Mouse (Mus musculus) retina, postnatal 1 day (tissue): ENCODE data around the gene Tmem184a.

Experiments
- DNase-seq: peaks from one replicate; pipeline ENCODE4 v3.0.0-alpha.2; 2012

The Tmem184a gene

DNA sequence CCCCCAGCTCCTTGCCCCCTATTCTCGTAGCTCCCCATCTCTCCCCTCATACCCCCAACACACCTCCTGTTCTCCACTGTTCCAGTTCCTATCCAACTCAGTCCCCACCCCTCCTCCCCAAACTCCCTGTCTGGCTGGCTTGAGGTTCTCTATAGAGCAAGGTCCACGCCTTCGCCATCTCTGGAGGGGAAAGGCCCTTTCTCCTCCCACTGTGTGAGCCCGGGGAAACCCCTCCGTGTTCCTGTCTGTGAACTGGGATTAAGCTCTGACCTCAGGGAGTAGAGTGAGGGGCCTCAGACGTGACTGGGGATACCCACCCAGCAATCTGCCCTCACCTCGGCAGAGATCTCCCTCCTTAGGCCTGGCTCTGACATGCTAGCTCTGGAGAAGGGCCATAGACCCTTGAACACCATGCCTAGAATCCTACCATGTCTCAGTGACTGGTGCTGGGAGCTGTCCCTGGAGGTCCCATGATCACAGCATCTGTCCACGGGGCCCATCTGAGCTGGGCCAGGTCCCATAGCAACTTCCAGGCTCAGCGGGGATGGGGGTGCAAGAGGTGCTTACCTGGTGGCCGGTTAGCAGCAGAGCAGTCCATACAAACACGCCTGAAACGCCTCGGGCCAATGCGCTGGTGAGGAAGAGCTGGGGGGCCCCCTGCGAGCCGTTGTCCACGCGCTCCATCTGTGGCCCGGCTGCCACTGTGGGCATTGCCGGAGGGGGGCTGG lies 7.2 kb downstream of the Tmem184a start:
- no peak for DNase-seq

- DNase-seq = no peak
Observed at GRCm38 (mm10) chr5:139811677-139812397, 7.9 kb downstream of the Tmem184a start.

DNA sequence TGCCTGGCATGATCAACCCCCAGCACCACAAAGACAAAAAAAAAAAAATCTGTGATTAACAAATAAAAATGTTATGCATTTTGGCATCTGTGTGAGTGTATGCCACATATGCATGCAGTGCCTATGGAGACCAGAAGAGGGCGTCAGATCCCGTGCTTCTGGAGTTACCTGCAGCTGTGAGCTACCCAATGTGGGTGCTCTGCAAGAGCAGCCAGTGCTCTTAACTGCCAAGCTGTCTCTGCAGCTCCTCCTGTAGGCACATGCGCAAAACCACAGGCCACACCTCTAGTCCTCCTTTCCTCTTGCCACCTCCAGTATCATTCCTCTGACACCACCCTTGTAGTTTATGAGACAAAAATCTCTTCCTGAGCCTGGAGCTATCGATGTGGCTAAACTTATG lies 10.3 kb downstream of the Tmem184a start:
- DNase-seq = no peak

DNA sequence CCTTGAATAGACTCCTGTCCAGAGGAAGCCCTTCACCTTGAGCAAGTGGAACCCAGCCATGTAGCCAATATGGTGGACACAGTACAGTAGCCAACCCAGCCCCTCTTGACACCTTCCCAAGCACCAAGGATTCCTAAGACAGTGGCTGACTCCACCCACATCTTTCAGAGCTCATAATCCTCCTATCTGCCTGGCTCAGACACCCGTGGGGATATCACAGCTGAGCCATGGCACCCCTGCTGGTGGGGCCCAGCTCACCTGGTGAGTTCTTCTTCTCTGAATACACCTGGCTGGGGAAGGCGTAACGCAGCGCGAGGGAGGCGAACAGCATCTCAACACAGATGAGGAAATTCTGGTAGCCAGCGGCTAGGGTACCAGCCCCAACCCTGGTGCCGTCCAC lies 13.8 kb downstream of the Tmem184a start:
- no peak for DNase-seq

- no peak for DNase-seq
Observed at GRCm38 (mm10) chr5:139804573-139805111, 15.1 kb downstream of the Tmem184a start.

GRCm38 (mm10) chr5:139804107-139804551 lies 15.6 kb downstream of the Tmem184a start:
- DNase-seq = peak; percentile 35

DNA sequence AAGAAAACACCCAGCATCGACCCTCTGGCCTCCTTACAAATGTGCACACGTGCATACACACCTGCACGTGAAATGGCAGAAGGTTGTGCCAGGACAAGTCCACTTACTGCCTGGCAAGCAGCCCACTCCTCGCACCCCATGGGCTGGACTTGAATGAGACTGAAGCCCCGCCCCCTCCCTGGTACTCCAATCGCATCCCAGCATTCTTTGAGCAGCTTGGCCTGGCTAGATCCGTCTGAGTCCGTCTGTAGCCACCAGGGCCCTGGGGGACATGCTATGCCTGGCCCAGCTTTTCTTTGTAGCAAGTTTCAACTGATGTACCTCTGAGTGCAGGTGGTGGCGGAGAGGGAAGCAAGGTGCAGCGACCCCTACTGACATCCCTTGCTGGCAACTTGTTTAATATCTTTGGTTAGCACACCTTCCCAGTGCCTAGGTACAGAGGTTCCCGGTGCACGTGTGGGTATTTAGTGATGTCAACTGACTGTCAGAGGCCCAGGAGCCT lies 16.1 kb downstream of the Tmem184a start:
- DNase-seq = peak; percentile 92

GRCm38 (mm10) chr5:139803165-139803564 lies 16.6 kb downstream of the Tmem184a start:
- no peak for DNase-seq

DNA sequence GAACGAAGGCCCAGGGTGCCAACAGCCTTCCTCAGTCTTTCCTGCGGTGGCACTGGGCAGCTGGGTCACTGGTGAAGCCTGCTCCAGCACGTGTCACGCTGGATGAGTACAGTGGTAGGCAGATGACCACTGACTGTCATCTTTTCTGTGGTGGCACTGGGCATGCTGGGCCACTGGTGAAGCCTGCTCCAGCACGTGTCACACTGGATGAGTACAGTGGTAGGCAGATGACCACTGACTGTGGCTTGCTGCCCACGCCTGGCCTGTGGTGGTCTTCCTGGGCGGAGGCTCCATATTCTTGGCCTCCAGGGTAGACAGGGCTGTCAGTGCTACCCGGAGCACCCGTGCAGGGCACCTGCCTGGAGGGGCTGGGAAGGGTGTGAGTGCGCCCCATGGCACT lies 17.8 kb downstream of the Tmem184a start:
- no peak for DNase-seq

DNA sequence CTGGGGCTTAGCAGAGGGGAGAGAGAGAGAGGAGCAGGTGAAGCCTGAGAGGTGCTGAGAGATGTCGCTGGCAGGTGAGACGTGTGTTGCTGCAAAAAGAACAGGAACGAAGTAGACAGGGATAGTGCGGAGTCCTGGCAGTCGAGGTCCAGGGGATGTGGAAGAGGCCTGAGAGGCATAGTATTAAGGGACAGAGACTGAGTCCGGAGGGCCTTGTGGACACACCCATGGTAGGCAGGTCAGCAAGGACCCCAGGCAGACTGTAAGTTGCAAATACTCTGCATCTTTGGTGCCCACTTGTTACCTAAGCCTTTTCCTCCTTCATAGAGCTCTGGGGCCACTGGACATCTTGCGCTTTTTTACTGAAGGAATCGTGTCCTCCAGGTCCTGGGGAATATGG lies 18.5 kb downstream of the Tmem184a start:
- no peak for DNase-seq

- peak; percentile 13 for DNase-seq
Observed at GRCm38 (mm10) chr5:139799801-139800590, 19.7 kb downstream of the Tmem184a start.

GRCm38 (mm10) chr5:139799041-139799440 lies 20.7 kb downstream of the Tmem184a start:
- DNase-seq = no peak

DNA sequence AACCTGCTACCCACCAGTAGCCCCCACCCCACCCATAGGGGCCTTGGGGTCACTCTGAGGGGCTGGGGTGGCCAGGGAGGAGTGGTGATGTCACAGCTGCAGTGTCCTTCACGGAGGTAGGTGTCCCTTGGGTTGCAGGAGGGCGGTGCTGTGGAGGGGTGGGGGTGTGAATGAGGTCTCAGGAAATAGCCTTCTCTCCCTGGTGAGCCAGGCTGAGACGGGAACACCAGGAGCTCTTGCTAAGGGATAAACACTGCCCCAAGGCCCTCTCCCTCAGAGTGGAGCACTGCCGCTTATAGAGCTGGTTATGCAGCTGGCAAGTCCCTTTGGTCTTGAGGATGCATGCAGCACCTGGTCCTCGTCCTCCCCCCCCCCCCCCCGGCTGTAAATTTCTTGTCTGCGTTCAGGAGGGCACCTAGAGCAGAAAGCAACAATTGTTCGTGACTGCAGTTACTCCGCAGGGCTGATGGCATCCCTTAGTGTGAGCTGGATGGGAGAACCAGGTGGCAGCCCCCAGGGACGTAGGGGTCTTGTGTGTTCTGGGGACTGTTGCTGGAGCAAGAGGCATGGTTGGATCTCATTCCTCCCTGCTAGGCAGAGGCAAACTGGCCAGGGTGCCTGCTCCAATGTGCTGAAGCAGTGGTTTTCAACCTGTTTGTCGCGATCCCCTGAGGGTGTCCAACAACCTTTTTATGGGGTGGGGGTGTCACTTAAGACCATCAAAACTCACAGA lies 21.4 kb downstream of the Tmem184a start:
- DNase-seq = no peak

- DNase-seq = peak; percentile 98
Observed at GRCm38 (mm10) chr5:139797473-139798167, 22.1 kb downstream of the Tmem184a start.

- DNase-seq = peak; percentile 79
Observed at GRCm38 (mm10) chr5:139796900-139797299, 22.8 kb downstream of the Tmem184a start.

DNA sequence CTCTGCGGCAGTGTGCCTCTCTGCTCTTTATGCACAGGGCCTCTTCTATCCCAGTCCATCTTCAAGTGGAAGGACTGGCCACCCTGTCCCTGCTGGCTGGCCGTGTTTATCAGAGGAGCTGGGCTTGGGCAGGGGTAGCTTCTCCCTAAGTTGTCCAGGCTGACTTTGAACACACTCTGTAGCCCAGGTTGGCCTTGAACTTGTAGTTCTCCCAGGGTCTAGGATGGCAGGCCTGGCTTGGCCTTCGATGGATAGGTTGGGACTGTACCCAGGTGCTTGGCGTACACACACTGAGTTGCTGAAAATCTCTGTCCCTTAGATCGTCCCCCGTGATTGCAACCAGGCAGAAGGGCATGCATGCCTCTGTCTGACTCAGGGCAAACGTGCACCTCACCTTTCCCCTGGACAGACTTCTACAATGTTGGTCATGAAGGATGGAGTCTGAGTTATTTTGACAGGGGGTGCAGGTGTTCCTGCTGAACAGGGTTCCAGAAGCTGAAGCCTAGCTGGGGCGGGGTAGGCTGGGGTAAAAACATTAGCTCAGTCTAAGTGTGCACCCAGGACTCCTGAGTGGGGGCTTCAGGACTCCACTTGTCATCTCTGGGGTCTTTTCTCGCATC lies 23.6 kb downstream of the Tmem184a start:
- DNase-seq = no peak

GRCm38 (mm10) chr5:139794938-139795337 lies 24.8 kb downstream of the Tmem184a start:
- no peak for DNase-seq

DNA sequence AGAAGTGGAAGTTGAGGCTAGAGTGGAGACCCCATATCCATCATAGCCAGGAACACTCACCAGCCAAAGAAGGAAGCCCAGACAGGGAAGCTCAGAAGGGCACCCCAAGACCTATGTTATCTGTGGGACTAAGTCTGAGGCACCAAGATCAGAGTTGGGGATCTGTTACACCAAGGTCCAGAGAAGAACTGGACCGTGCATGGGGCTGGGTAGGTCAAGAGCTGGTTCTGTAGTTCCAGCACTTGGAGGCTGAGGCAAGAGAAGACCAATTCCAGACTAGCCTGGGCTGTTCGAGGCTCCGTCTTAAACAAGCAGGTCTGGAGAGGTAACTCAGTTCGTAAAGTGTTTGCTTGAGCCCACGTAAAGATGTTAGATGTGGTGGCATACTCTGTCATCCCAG lies 25.6 kb downstream of the Tmem184a start:
- DNase-seq = no peak

DNA sequence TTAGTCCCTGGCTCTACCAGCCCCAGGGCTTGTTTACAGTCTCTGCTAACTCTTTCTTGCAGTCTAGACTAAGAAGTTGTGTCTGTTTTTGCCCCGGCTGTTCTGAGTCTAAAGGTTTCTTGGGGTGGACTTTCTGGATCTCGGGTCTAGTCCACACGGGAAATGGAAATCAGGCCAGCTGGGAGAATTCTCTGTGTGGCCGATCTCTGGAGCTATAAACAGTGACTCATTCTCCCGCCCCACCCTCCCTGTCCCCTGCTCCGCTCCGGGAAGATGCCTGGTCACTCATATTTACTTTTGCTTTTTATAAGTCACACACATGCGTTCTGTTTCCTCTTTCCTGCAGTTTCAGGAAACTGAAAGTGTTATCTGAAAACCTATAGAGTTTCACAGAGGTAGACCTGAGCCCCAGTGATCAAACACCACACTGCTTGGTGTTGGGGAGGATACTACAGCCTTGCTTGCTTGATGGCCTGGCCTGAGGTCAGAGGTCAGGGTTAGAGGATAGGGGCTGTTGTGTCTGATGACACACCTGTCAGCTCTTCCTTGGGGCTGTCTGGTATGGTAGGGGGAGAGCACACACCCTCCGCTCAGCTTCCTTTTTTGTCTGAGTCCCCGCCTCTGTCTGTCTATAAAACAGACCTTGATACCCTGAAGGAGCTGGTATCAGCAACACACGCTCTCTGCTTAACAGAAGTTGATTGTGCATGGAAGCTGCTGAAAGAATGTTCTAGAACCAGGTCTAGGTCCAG lies 26.2 kb downstream of the Tmem184a start:
- DNase-seq = no peak

DNA sequence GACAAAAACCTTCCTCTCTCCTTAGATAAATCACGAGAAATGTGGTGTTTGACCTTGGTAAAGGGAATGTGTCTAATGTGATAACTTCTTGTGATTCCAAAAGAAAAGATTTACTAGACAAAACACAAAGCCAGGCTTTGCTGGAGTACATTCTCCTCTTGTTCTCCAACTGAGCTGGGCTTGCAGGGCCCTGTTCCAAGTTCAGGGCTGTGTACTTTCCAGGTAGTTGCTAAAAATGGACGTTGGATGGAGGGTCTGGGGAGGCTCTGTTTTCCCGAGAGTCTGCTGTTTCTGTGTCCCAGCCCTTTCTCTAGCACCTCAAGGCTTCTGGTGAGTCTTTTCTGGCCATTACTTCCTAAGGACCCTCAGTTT lies 26.8 kb downstream of the Tmem184a start:
- no peak for DNase-seq
